Mouse (Mus musculus) forebrain, postnatal 0 days (tissue): ENCODE results near the gene Tcea2. TPM values are rescaled to one million over a fixed set of nuclear protein-coding genes. Genes with fewer than 3 reads are reported as not detected.

Experiments used
- ATAC-seq: fragments of 200-750 bp; cut with Nextera tagmentation; 2 replicates; pipeline ENCODE4 v1.8.0; 2017; ENCODE audit warnings: mild to moderate bottlenecking, moderate library complexity
- DNase-seq: peaks from one replicate; pipeline ENCODE4 v3.0.0-alpha.2; 2015
- H3K27ac ChIP-seq: fragments of 300-500 bp; sonication (generic); 2 replicates; pipeline ENCODE4 v1.5.1; 2014; ENCODE audit warnings: low read depth, mild to moderate bottlenecking, antibody characterized with exemption, low read length, moderate library complexity, mixed read lengths
- H3K27me3 ChIP-seq: fragments of 300-500 bp; sonication (generic); 2 replicates; pipeline ENCODE4 v1.6.1; 2014; ENCODE audit warnings: mild to moderate bottlenecking, low read length, mixed read lengths; ENCODE audit not compliant: insufficient read depth
- H3K36me3 ChIP-seq: fragments of 300-500 bp; sonication (generic); 2 replicates; pipeline ENCODE4 v1.6.1; 2014; ENCODE audit warnings: mild to moderate bottlenecking, moderate library complexity; ENCODE audit not compliant: insufficient read depth
- H3K4me1 ChIP-seq: fragments of 300-500 bp; sonication (generic); 2 replicates; pipeline ENCODE4 v1.6.1; 2014; ENCODE audit warnings: antibody characterized with exemption; ENCODE audit not compliant: insufficient read depth
- H3K4me2 ChIP-seq: fragments of 300-500 bp; sonication (generic); 2 replicates; pipeline ENCODE4 v1.6.1; 2014; ENCODE audit warnings: low read depth, mild to moderate bottlenecking, moderate library complexity
- H3K4me3 ChIP-seq: fragments of 300-500 bp; sonication (generic); 2 replicates; pipeline ENCODE4 v1.5.1; 2014; ENCODE audit warnings: low read depth, low read length, mixed read lengths
- H3K9ac ChIP-seq: fragments of 300-500 bp; sonication (generic); 2 replicates; pipeline ENCODE4 v1.6.1; 2014; ENCODE audit warnings: mild to moderate bottlenecking
- H3K9me3 ChIP-seq: fragments of 300-500 bp; sonication (generic); 2 replicates; pipeline ENCODE4 v1.6.1; 2016; ENCODE audit warnings: low read length
- CTCF ChIP-seq: sonication (generic); IDR thresholded peaks from 2 replicates; pipeline ENCODE4 v1.5.1; 2016; ENCODE audit warnings: antibody characterized with exemption, control low read depth, low read depth
- WGBS: fragments of 180-500 bp; shearing (Covaris S2); extraction: QIAGEN DNeasy Blood & Tissue Kit; methylation state at CpG from one replicate; pipeline ENCODE4 v1.1.7; 2014; 5-methylcytosine and 5-hydroxymethylcytosine counted together
- polyA plus RNA-seq: library from polyadenylated mRNA; unstranded; fragments of >200 nt; fragmentation: Nextera tagmentation; extraction: Ambion mirVana; gene quantifications from 2 replicates; pipeline ENCODE4 v1.2.1, GENCODE M21; 2015
- total RNA-seq: library from RNA; depleted of rRNA; stranded (reverse); fragments of >200 nt; gene quantifications from 2 replicates; pipeline ENCODE4 v1.2.3, GENCODE M21; 2014; rRNA removed

Tcea2 gene
- total and polyA plus RNA-seq, 2 experiments from 2014 or later, result 55.6 to 57.5 TPM

- no peak overlapping the region for H3K9ac ChIP-seq
- no peaks in the 10 kb centered on the region for H3K4me1 ChIP-seq
- DNase-seq, result peak; percentile 54
- no peaks in the 10 kb centered on the region for H3K27me3 ChIP-seq
- no peaks in the 10 kb centered on the region for H3K9me3 ChIP-seq
- TF ChIP-seq CTCF, result peak; percentile 78
- no peak overlapping the region for H3K4me3 ChIP-seq
- H3K36me3 ChIP-seq, result peaks cover 27% of the 10 kb centered on the region
- H3K27ac ChIP-seq, result no peak overlapping the region
- H3K4me2 ChIP-seq, result no peak overlapping the region
- peak; percentile 50 for ATAC-seq
- 15% methylated on average over 3 of the region's 3 CpGs for WGBS
Measured at GRCm38 (mm10) chr2:181722213-181722612, 42.1 kb downstream of the Tcea2 start.

GRCm38 (mm10) chr2:181727659-181728262 lies 47.7 kb downstream of the Tcea2 start:
- peak; percentile 25; the same call in 1 of the 2 replicates for ATAC-seq
- DNase-seq, result no peak
- TF ChIP-seq CTCF, result no peak
- 23% methylated on average over 9 of the region's 9 CpGs for WGBS
- H3K36me3 ChIP-seq, result peaks cover 15% of the 10 kb centered on the region; the same call in 1 of the 2 replicates
- no peaks in the 10 kb centered on the region for H3K27me3 ChIP-seq
- H3K27ac ChIP-seq, result no peak overlapping the region
- no peak overlapping the region for H3K9ac ChIP-seq
- no peak overlapping the region for H3K4me3 ChIP-seq
- H3K9me3 ChIP-seq, result no peaks in the 10 kb centered on the region
- no peak overlapping the region for H3K4me2 ChIP-seq
- no peaks in the 10 kb centered on the region for H3K4me1 ChIP-seq

- no peak for ATAC-seq
Measured at GRCm38 (mm10) chr2:181730051-181730450, 49.9 kb downstream of the Tcea2 start.

More at GRCm38 (mm10) chr2:181730051-181730450, 49.9 kb downstream of the Tcea2 start:
- H3K4me3 ChIP-seq, result no peak overlapping the region
- no peak for TF ChIP-seq CTCF
- H3K27ac ChIP-seq, result no peak overlapping the region
- H3K36me3 ChIP-seq, result 0 out of 2 replicates have a peak, but pooled peaks cover 8% of the 10 kb centered on the region
- no peaks in the 10 kb centered on the region for H3K27me3 ChIP-seq
- no peak overlapping the region for H3K4me2 ChIP-seq
- no peaks in the 10 kb centered on the region for H3K9me3 ChIP-seq
- DNase-seq, result no peak
- 68% methylated on average over 3 of the region's 3 CpGs for WGBS
- H3K9ac ChIP-seq, result no peak overlapping the region
- H3K4me1 ChIP-seq, result no peaks in the 10 kb centered on the region

Other genes with a start within 250 kb of the Tcea2 start
- gene Zbtb46, start 220.9 kb upstream of the Tcea2 start, total RNA-seq, result 11.7 and 17.7 TPM in 2 replicates
- gene Zbtb46, start 220.9 kb upstream of the Tcea2 start, polyA plus RNA-seq, result 8.2 and 11.0 TPM in 2 replicates
- not detected in 2 replicates for gene Abhd16b, start 187.1 kb upstream of the Tcea2 start, total RNA-seq
- not detected in 2 replicates for gene Abhd16b, start 187.1 kb upstream of the Tcea2 start, polyA plus RNA-seq
- 91.7 and 120 TPM in 2 replicates for gene Tpd52l2, start 183.2 kb upstream of the Tcea2 start, total RNA-seq
- gene Tpd52l2, start 183.2 kb upstream of the Tcea2 start, polyA plus RNA-seq, result 114 and 128 TPM in 2 replicates
- gene Dnajc5, start 159.8 kb upstream of the Tcea2 start, total RNA-seq, result 252 and 369 TPM in 2 replicates
- gene Dnajc5, start 159.8 kb upstream of the Tcea2 start, polyA plus RNA-seq, result 207 and 270 TPM in 2 replicates
- 55.8 and 59.1 TPM in 2 replicates for gene Uckl1, start 95.4 kb upstream of the Tcea2 start, total RNA-seq
- 42.7 and 43.0 TPM in 2 replicates for gene Uckl1, start 95.4 kb upstream of the Tcea2 start, polyA plus RNA-seq
- 45.8 and 49.6 TPM in 2 replicates for gene Prpf6, start 88.4 kb upstream of the Tcea2 start, total RNA-seq
- gene Prpf6, start 88.4 kb upstream of the Tcea2 start, polyA plus RNA-seq, result 43.7 and 46.5 TPM in 2 replicates
- gene Zfp512b, start 87.5 kb upstream of the Tcea2 start, total RNA-seq, result 74.6 and 75.6 TPM in 2 replicates
- 44.7 and 62.3 TPM in 2 replicates for gene Zfp512b, start 87.5 kb upstream of the Tcea2 start, polyA plus RNA-seq
- 64.9 and 85.6 TPM in 2 replicates for gene Samd10, start 81.1 kb upstream of the Tcea2 start, total RNA-seq
- 82.6 and 108 TPM in 2 replicates for gene Samd10, start 81.1 kb upstream of the Tcea2 start, polyA plus RNA-seq
- gene Gm29797, start 23.3 kb upstream of the Tcea2 start, total RNA-seq, result not detected in 2 replicates
- gene Gm29797, start 23.3 kb upstream of the Tcea2 start, polyA plus RNA-seq, result not detected in 2 replicates
- gene Sox18, start 8.7 kb upstream of the Tcea2 start, total RNA-seq, result 5.4 and 8.9 TPM in 2 replicates
- gene Sox18, start 8.7 kb upstream of the Tcea2 start, polyA plus RNA-seq, result 8.6 and 11.1 TPM in 2 replicates
- 43.7 and 50.2 TPM in 2 replicates for gene Rgs19, start 13.7 kb downstream of the Tcea2 start, total RNA-seq
- gene Rgs19, start 13.7 kb downstream of the Tcea2 start, polyA plus RNA-seq, result 56.4 and 57.4 TPM in 2 replicates
- gene Lkaaear1, start 18.1 kb downstream of the Tcea2 start, total RNA-seq, result not detected in 2 replicates
- gene Lkaaear1, start 18.1 kb downstream of the Tcea2 start, polyA plus RNA-seq, result not detected in 2 replicates
- gene Oprl1, start 34.7 kb downstream of the Tcea2 start, total RNA-seq, result 114 and 134 TPM in 2 replicates
- 51.3 and 62.5 TPM in 2 replicates for gene Oprl1, start 34.7 kb downstream of the Tcea2 start, polyA plus RNA-seq
- 39.0 and 55.0 TPM in 2 replicates for gene Myt1, start 83.0 kb downstream of the Tcea2 start, total RNA-seq
- gene Myt1, start 83.0 kb downstream of the Tcea2 start, polyA plus RNA-seq, result 4.0 and 6.7 TPM in 2 replicates
- gene Pcmtd2, start 157.5 kb downstream of the Tcea2 start, total RNA-seq, result 30.1 and 36.3 TPM in 2 replicates
- 17.9 and 25.8 TPM in 2 replicates for gene Pcmtd2, start 157.5 kb downstream of the Tcea2 start, polyA plus RNA-seq
- gene Polr3k, start 184.0 kb downstream of the Tcea2 start, total RNA-seq, result 66.5 and 69.2 TPM in 2 replicates
- 80.1 and 86.1 TPM in 2 replicates for gene Polr3k, start 184.0 kb downstream of the Tcea2 start, polyA plus RNA-seq